In genomic region chr7:132814089-132814450, GRCm38 (mm10) we compare ENCODE assay signal across 8 mouse cellular contexts. TPM values are rescaled to one million over a fixed set of nuclear protein-coding genes. Genes with fewer than 3 reads are reported as not detected.
DNase-seq lines count a peak whose midpoint lies in the region; ATAC-seq lines count a peak whose summit lies in the region.

No protein-coding gene starts in this region.

- H3K9ac ChIP-seq in forebrain, embryonic 14.5 days (ENCODE audit: low read length): peak overlapping the region; percentile 89
- peak overlapping the region; percentile 78 for H3K9ac ChIP-seq in lung, embryonic 15.5 days

- DNase-seq in 416B (ENCODE audit: low read depth): peak; percentile 54
- DNase-seq in forebrain, embryonic 14.5 days (ENCODE audit: low spot score): no peak
- no peak for DNase-seq in ovary, postnatal 36 days (ENCODE audit: low spot score)
- no peak for DNase-seq in gastrocnemius, postnatal 25 days

- peak overlapping the region; percentile 78 for H3K4me2 ChIP-seq in forebrain, embryonic 14.5 days (ENCODE audit: low read length)
- peak overlapping the region; percentile 85 for H3K4me2 ChIP-seq in lung, embryonic 15.5 days

- WGBS in forebrain, embryonic 14.5 days: under 1% methylated on average over 7 of the region's 7 CpGs
- WGBS in lung, embryonic 15.5 days: 1% methylated on average over 7 of the region's 7 CpGs

- ATAC-seq in erythroblast, adult 5-6 weeks (replicated peaks; ENCODE audit: low FRiP score, poor library complexity, severe bottlenecking): no peak
- no peak for ATAC-seq in forebrain, embryonic 14.5 days
- ATAC-seq in lung, embryonic 15.5 days (ENCODE audit: borderline replicate concordance, extremely low read depth, low FRiP score, low TSS enrichment): no peak
- ATAC-seq in frontal cortex, adult (ENCODE audit: low TSS enrichment): no peak

- peaks cover 50% of the 10 kb centered on the region for H3K4me1 ChIP-seq in erythroblast, embryonic 14.5 days (ENCODE audit: control insufficient read depth)
- H3K4me1 ChIP-seq in forebrain, embryonic 14.5 days (ENCODE audit: control insufficient read depth, insufficient read depth, low read length): peaks cover 28% of the 10 kb centered on the region
- peaks cover 35% of the 10 kb centered on the region for H3K4me1 ChIP-seq in lung, embryonic 15.5 days

- H3K27me3 ChIP-seq in erythroblast, embryonic 14.5 days (ENCODE audit: control insufficient read depth): peaks cover 33% of the 10 kb centered on the region
- H3K27me3 ChIP-seq in forebrain, embryonic 14.5 days (replicated peaks; ENCODE audit: control insufficient read depth, insufficient read depth, low read length): no peaks in the 10 kb centered on the region
- no peaks in the 10 kb centered on the region for H3K27me3 ChIP-seq in lung, embryonic 15.5 days

- H3K27ac ChIP-seq in forebrain, embryonic 14.5 days (ENCODE audit: low read depth, low read length): peak overlapping the region; percentile 90
- H3K27ac ChIP-seq in lung, embryonic 15.5 days: peak overlapping the region; percentile 96

- peak overlapping the region; percentile 79 for H3K4me3 ChIP-seq in erythroblast, embryonic 14.5 days (replicated peaks)
- peak overlapping the region; percentile 75 for H3K4me3 ChIP-seq in forebrain, embryonic 14.5 days (ENCODE audit: low read depth, low read length)
- H3K4me3 ChIP-seq in lung, embryonic 15.5 days: peak overlapping the region; percentile 70

- H3K36me3 ChIP-seq in erythroblast, embryonic 14.5 days (ENCODE audit: control insufficient read depth): no peaks in the 10 kb centered on the region
- no peaks in the 10 kb centered on the region for H3K36me3 ChIP-seq in forebrain, embryonic 14.5 days (ENCODE audit: control insufficient read depth, insufficient read depth, low read length)
- peaks cover 3% of the 10 kb centered on the region; the same call in 1 of the 2 replicates for H3K36me3 ChIP-seq in lung, embryonic 15.5 days

- no peaks in the 10 kb centered on the region for H3K9me3 ChIP-seq in erythroblast, embryonic 14.5 days (ENCODE audit: control insufficient read depth, low read length)
- no peaks in the 10 kb centered on the region for H3K9me3 ChIP-seq in forebrain, embryonic 14.5 days (replicated peaks; ENCODE audit: control insufficient read depth, low read length)
- no peaks in the 10 kb centered on the region for H3K9me3 ChIP-seq in lung, embryonic 15.5 days

RNA-seq across cellular contexts. Expression of gene Fam53b, which starts 0.4 kb away (rescaled TPM):
- 21.4 and 23.3 TPM in 2 replicates for polyA plus RNA-seq in erythroblast, embryonic 14.5 days (2012)
- total RNA-seq in erythroblast, adult 5-6 weeks (2015; ENCODE audit: low replicate concordance): 119 and 143 TPM in 2 replicates
- 126 and 169 TPM in 2 replicates for total RNA-seq in erythroblast, adult 5-6 weeks (2017; ENCODE audit: low replicate concordance)
- polyA plus RNA-seq in forebrain, embryonic 14.5 days (2014; fragmentation: Nextera tagmentation; extraction: Ambion mirVana): 17.1 and 25.1 TPM in 2 replicates
- 25.9 and 33.8 TPM in 2 replicates for polyA plus RNA-seq in lung, embryonic 15.5 days (2015; fragmentation: Nextera tagmentation; extraction: Ambion mirVana)
- total RNA-seq in gastrocnemius, postnatal 25 days (2021): 10 to 100 TPM; 17.0 to 19.0 TPM

RNA-seq across cellular contexts. Expression of gene Eef1akmt2, which starts 38.4 kb away (rescaled TPM):
- 0.45 and 0.72 TPM in 2 replicates for polyA plus RNA-seq in erythroblast, embryonic 14.5 days (2012)
- total RNA-seq in erythroblast, adult 5-6 weeks (2015; ENCODE audit: low replicate concordance): 5.6 and 7.3 TPM in 2 replicates
- total RNA-seq in erythroblast, adult 5-6 weeks (2017; ENCODE audit: low replicate concordance): 16.3 and 23.8 TPM in 2 replicates
- 99.8 and 110 TPM in 2 replicates for polyA plus RNA-seq in forebrain, embryonic 14.5 days (2014; fragmentation: Nextera tagmentation; extraction: Ambion mirVana)
- 59.6 and 61.7 TPM in 2 replicates for polyA plus RNA-seq in lung, embryonic 15.5 days (2015; fragmentation: Nextera tagmentation; extraction: Ambion mirVana)
- total RNA-seq in gastrocnemius, postnatal 25 days (2021): 1 to 10 TPM; 5.5 to 8.3 TPM

RNA-seq across cellular contexts. Expression of gene Abraxas2, which starts 45.0 kb away (rescaled TPM):
- 0.22 and 0.24 TPM in 2 replicates for polyA plus RNA-seq in erythroblast, embryonic 14.5 days (2012)
- 14.6 and 15.3 TPM in 2 replicates for total RNA-seq in erythroblast, adult 5-6 weeks (2015; ENCODE audit: low replicate concordance)
- 7.2 and 10.6 TPM in 2 replicates for total RNA-seq in erythroblast, adult 5-6 weeks (2017; ENCODE audit: low replicate concordance)
- polyA plus RNA-seq in forebrain, embryonic 14.5 days (2014; fragmentation: Nextera tagmentation; extraction: Ambion mirVana): 35.9 and 45.5 TPM in 2 replicates
- 34.0 and 34.2 TPM in 2 replicates for polyA plus RNA-seq in lung, embryonic 15.5 days (2015; fragmentation: Nextera tagmentation; extraction: Ambion mirVana)
- 10 to 100 TPM; 19.8 to 22.5 TPM for total RNA-seq in gastrocnemius, postnatal 25 days (2021)

Comparison
In these comparisons a context has a peak if more than half of its experiments do, and no peak if none do; other contexts are left out.
1. RNA of gene Eef1akmt2, which starts 38.4 kb away (polyA plus RNA-seq): 99.8 to 110 TPM in forebrain, embryonic 14.5 days and 59.6 to 61.7 TPM in lung, embryonic 15.5 days; 0.45 to 0.72 TPM in erythroblast, embryonic 14.5 days; every median in the first group is over 10 times any median in the second.
2. RNA of gene Abraxas2, which starts 45.0 kb away (polyA plus RNA-seq): 35.9 to 45.5 TPM in forebrain, embryonic 14.5 days and 34.0 to 34.2 TPM in lung, embryonic 15.5 days; 0.22 to 0.24 TPM in erythroblast, embryonic 14.5 days; every median in the first group is over 10 times any median in the second.
3. Peak in every context shown above with its lines, with median percentiles within 50 percentile points of each other: H3K4me3 ChIP-seq.